Mouse (Mus musculus): ENCODE measurements around the gene Dnajc4. TPM values are rescaled to one million over a fixed set of nuclear protein-coding genes. Genes with fewer than 3 reads are reported as not detected.

Gene Dnajc4
- polyA plus RNA-seq, 1 experiment: 28.5 TPM

GRCm38 (mm10) chr19:6947742-6948141, 44.6 kb downstream of the Dnajc4 start:
- no peaks in the 10 kb centered on the region for H3K27me3 ChIP-seq (ENCODE audit: control insufficient read depth, insufficient read depth, insufficient read length)
- H3K4me2 ChIP-seq (ENCODE audit: low read depth): no peak overlapping the region
- no peak overlapping the region for H3K4me3 ChIP-seq
- no peaks in the 10 kb centered on the region for H3K36me3 ChIP-seq (ENCODE audit: control insufficient read depth, insufficient read depth)
- peaks cover 10% of the 10 kb centered on the region for H3K79me2 ChIP-seq (ENCODE audit: control insufficient read depth, insufficient read depth)
- TF ChIP-seq MYOG (IDR thresholded peaks at IDR 0.05; ENCODE audit: control insufficient read depth in 1 of 3, insufficient read depth in 1 of 3, insufficient read length in 2 of 3, low read depth in 2 of 3) (no peak), MYOD1 (IDR thresholded peaks at IDR 0.05; ENCODE audit: control insufficient read depth in 1 of 3, insufficient read length in 2 of 3, low read depth in 2 of 3) (no peak), REST (IDR thresholded peaks at IDR 0.05; ENCODE audit: insufficient read depth, insufficient read length) (no peak), CEBPB (IDR thresholded peaks at IDR 0.05; ENCODE audit: insufficient read depth, poor library complexity, severe bottlenecking) (no peak), SRF (IDR thresholded peaks at IDR 0.05; ENCODE audit: control insufficient read depth, insufficient read length, low read depth) (no peak), TCF12 (IDR thresholded peaks at IDR 0.05; ENCODE audit: insufficient read depth, poor library complexity, severe bottlenecking) (no peak), POLR2AphosphoS2 (IDR thresholded peaks at IDR 0.05; ENCODE audit: insufficient read length, low read depth) (no peak), USF1 (IDR thresholded peaks at IDR 0.05; ENCODE audit: low read depth) (no peak), MAX (IDR thresholded peaks at IDR 0.05; ENCODE audit: low read depth) (no peak), E2F4 (IDR thresholded peaks at IDR 0.05; ENCODE audit: insufficient read depth) (no peak)
- H3ac ChIP-seq (ENCODE audit: control insufficient read depth, insufficient read length): no peak overlapping the region

- Histone ChIP-seq H3ac (ENCODE audit: control insufficient read depth, insufficient read length) (no peak overlapping the region), H3K4me3 (no peak overlapping the region), H3K36me3 (ENCODE audit: control insufficient read depth, insufficient read depth) (no peaks in the 10 kb centered on the region), H3K4me2 (ENCODE audit: low read depth) (no peak overlapping the region), H3K27me3 (ENCODE audit: control insufficient read depth, insufficient read depth, insufficient read length) (no peaks in the 10 kb centered on the region), H3K79me2 (ENCODE audit: control insufficient read depth, insufficient read depth) (peaks cover 14% of the 10 kb centered on the region)
- TF ChIP-seq MAX (IDR thresholded peaks at IDR 0.05; ENCODE audit: low read depth): no peak
- TF ChIP-seq POLR2AphosphoS2 (IDR thresholded peaks at IDR 0.05; ENCODE audit: insufficient read length, low read depth): no peak
- no peak for TF ChIP-seq POLR2A (IDR thresholded peaks at IDR 0.05; ENCODE audit: insufficient read length, low read depth)
- TF ChIP-seq MYOD1 (IDR thresholded peaks at IDR 0.05; ENCODE audit: control insufficient read depth in 1 of 3, insufficient read length in 2 of 3, low read depth in 2 of 3): no peak
- TF ChIP-seq E2F4 (IDR thresholded peaks at IDR 0.05; ENCODE audit: insufficient read depth): no peak
- no peak for TF ChIP-seq TCF3 (IDR thresholded peaks at IDR 0.05; ENCODE audit: insufficient read length, low read depth)
- no peak for TF ChIP-seq TCF12 (IDR thresholded peaks at IDR 0.05; ENCODE audit: insufficient read depth, poor library complexity, severe bottlenecking)
- no peak for TF ChIP-seq MYOG (IDR thresholded peaks at IDR 0.05; ENCODE audit: control insufficient read depth in 1 of 3, insufficient read depth in 1 of 3, insufficient read length in 2 of 3, low read depth in 2 of 3)
- TF ChIP-seq CEBPB (IDR thresholded peaks at IDR 0.05; ENCODE audit: insufficient read depth, poor library complexity, severe bottlenecking): no peak
- TF ChIP-seq SRF (IDR thresholded peaks at IDR 0.05; ENCODE audit: control insufficient read depth, insufficient read length, low read depth): no peak
- no peak for TF ChIP-seq REST (IDR thresholded peaks at IDR 0.05; ENCODE audit: insufficient read depth, insufficient read length)
- TF ChIP-seq USF1 (IDR thresholded peaks at IDR 0.05; ENCODE audit: low read depth): no peak
Observed at GRCm38 (mm10) chr19:6943709-6944108, 48.7 kb downstream of the Dnajc4 start.

GRCm38 (mm10) chr19:6942764-6943163, 49.6 kb downstream of the Dnajc4 start:
- Histone ChIP-seq H3ac (ENCODE audit: control insufficient read depth, insufficient read length) (peak overlapping the region; percentile 13), H3K79me2 (ENCODE audit: control insufficient read depth, insufficient read depth) (peaks cover 14% of the 10 kb centered on the region), H3K36me3 (ENCODE audit: control insufficient read depth, insufficient read depth) (no peaks in the 10 kb centered on the region), H3K4me3 (peak overlapping the region; percentile 98), H3K4me2 (ENCODE audit: low read depth) (peak overlapping the region; percentile 87), H3K27me3 (ENCODE audit: control insufficient read depth, insufficient read depth, insufficient read length) (no peaks in the 10 kb centered on the region)
- no peak for TF ChIP-seq USF1 (IDR thresholded peaks at IDR 0.05; ENCODE audit: low read depth)
- TF ChIP-seq POLR2AphosphoS2 (IDR thresholded peaks at IDR 0.05; ENCODE audit: insufficient read length, low read depth): no peak
- no peak for TF ChIP-seq TCF3 (IDR thresholded peaks at IDR 0.05; ENCODE audit: insufficient read length, low read depth)
- TF ChIP-seq MYOD1 (IDR thresholded peaks at IDR 0.05; ENCODE audit: control insufficient read depth in 1 of 3, insufficient read length in 2 of 3, low read depth in 2 of 3): no peak
- no peak for TF ChIP-seq POLR2A (IDR thresholded peaks at IDR 0.05; ENCODE audit: insufficient read length, low read depth)
- no peak for TF ChIP-seq SRF (IDR thresholded peaks at IDR 0.05; ENCODE audit: control insufficient read depth, insufficient read length, low read depth)
- no peak for TF ChIP-seq MYOG (IDR thresholded peaks at IDR 0.05; ENCODE audit: control insufficient read depth in 1 of 3, insufficient read depth in 1 of 3, insufficient read length in 2 of 3, low read depth in 2 of 3)
- TF ChIP-seq E2F4 (IDR thresholded peaks at IDR 0.05; ENCODE audit: insufficient read depth): no peak
- TF ChIP-seq REST (IDR thresholded peaks at IDR 0.05; ENCODE audit: insufficient read depth, insufficient read length): no peak
- no peak for TF ChIP-seq CEBPB (IDR thresholded peaks at IDR 0.05; ENCODE audit: insufficient read depth, poor library complexity, severe bottlenecking)
- TF ChIP-seq TCF12 (IDR thresholded peaks at IDR 0.05; ENCODE audit: insufficient read depth, poor library complexity, severe bottlenecking): no peak
- no peak for TF ChIP-seq MAX (IDR thresholded peaks at IDR 0.05; ENCODE audit: low read depth)

- H3K27me3 ChIP-seq (ENCODE audit: control insufficient read depth, insufficient read depth, insufficient read length): no peaks in the 10 kb centered on the region
- TF ChIP-seq POLR2A (IDR thresholded peaks at IDR 0.05; ENCODE audit: insufficient read length, low read depth): peak; percentile 63
- no peak for TF ChIP-seq USF1 (IDR thresholded peaks at IDR 0.05; ENCODE audit: low read depth)
- no peak for TF ChIP-seq E2F4 (IDR thresholded peaks at IDR 0.05; ENCODE audit: insufficient read depth)
- TF ChIP-seq CEBPB (IDR thresholded peaks at IDR 0.05; ENCODE audit: insufficient read depth, poor library complexity, severe bottlenecking): no peak
- TF ChIP-seq POLR2AphosphoS2 (IDR thresholded peaks at IDR 0.05; ENCODE audit: insufficient read length, low read depth): peak; percentile 84
- H3K4me2 ChIP-seq (ENCODE audit: low read depth): peak within 1 kb of the TSS; percentile 87
- peak within 1 kb of the TSS; percentile 98 for H3K4me3 ChIP-seq
- H3K79me2 ChIP-seq (ENCODE audit: control insufficient read depth, insufficient read depth): peaks cover 14% of the 10 kb centered on the region
- peak within 1 kb of the TSS; percentile 13 for H3ac ChIP-seq (ENCODE audit: control insufficient read depth, insufficient read length)
- no peaks in the 10 kb centered on the region for H3K36me3 ChIP-seq (ENCODE audit: control insufficient read depth, insufficient read depth)
Observed at GRCm38 (mm10) chr19:6942249-6942691, 50.1 kb downstream of the Dnajc4 start, which contains the start of gene Gpr137. Gene Gpr137, minus strand, starts transcription at chr19:6942480.
